In the genomic region with DNA sequence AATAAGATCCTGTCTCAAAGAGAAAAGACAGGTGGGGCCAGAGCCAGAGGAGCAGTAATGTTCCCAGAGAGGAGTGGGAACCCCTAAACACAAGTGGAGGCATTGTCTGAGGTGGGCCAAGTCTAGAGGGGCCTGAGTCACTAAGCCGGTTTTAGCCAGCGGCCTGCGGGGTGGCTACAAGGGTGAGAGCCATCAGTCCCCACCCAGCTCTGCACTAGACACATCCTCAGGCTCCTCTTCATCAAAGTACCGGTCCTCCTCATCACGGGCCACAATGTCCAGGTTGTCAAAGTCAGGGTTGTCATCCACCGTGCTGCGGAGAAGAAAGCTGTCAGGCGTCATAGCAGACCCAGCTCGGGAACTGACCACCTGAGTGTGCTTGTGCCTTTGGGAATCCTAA, we compare ENCODE assay signal across 19 mouse cellular contexts.
"Had no signal": no experiment of that assay in that cellular context is flagged by ENCODE, and none has a peak within 500 bp of the region (broad histone marks: within the 10 kb centered on the region; RNA-seq: fewer than 3 reads in every experiment).

No protein-coding gene starts in this region.

- H3K27me3 ChIP-seq: limb, embryonic 15.5 days; liver, embryonic 12.5 days; lung, embryonic 15.5 days; neural tube, embryonic 12.5 days; stomach, embryonic 15.5 days had no signal

- H3K4me2 ChIP-seq: limb, embryonic 15.5 days; liver, embryonic 12.5 days; lung, embryonic 15.5 days; stomach, embryonic 15.5 days had no signal

- H3K9me3 ChIP-seq: limb, embryonic 15.5 days; liver, embryonic 12.5 days; lung, embryonic 15.5 days; neural tube, embryonic 12.5 days; stomach, embryonic 15.5 days had no signal

- DNase-seq: kidney, adult 11 months; kidney, adult 9 months; kidney, postnatal 36 days; layer of hippocampus, adult 9-11 months; layer of hippocampus, postnatal 36 days; left cerebral cortex, postnatal 4 days; midbrain, embryonic 14.5 days; retina, postnatal 1 day; right cerebral cortex, postnatal 4 days; spleen, adult 18-20 months; thymus, adult 2 months; thymus, postnatal 25 days had no signal

- ATAC-seq: liver, embryonic 12.5 days had no signal

- H3K9ac ChIP-seq: limb, embryonic 15.5 days; liver, embryonic 12.5 days; lung, embryonic 15.5 days; neural tube, embryonic 12.5 days; stomach, embryonic 15.5 days had no signal

- H3K4me3 ChIP-seq: limb, embryonic 15.5 days; liver, embryonic 12.5 days; lung, embryonic 15.5 days; myocyte; neural tube, embryonic 12.5 days; stomach, embryonic 15.5 days had no signal

- H3K27ac ChIP-seq: kidney, postnatal 0 days; limb, embryonic 15.5 days; lung, embryonic 15.5 days had no signal
